Mouse (Mus musculus) embryo, embryonic 10.5 days (tissue): ENCODE measurements around the gene Col6a2.
A peak's percentile ranks its signal among the peaks of the same experiment; 100 is the strongest.

ENCODE experiments used
- DNase-seq: peaks from one replicate; pipeline ENCODE4 v3.0.0-alpha.2; 2015; ENCODE audit warnings: low spot score

Gene Col6a2

DNA sequence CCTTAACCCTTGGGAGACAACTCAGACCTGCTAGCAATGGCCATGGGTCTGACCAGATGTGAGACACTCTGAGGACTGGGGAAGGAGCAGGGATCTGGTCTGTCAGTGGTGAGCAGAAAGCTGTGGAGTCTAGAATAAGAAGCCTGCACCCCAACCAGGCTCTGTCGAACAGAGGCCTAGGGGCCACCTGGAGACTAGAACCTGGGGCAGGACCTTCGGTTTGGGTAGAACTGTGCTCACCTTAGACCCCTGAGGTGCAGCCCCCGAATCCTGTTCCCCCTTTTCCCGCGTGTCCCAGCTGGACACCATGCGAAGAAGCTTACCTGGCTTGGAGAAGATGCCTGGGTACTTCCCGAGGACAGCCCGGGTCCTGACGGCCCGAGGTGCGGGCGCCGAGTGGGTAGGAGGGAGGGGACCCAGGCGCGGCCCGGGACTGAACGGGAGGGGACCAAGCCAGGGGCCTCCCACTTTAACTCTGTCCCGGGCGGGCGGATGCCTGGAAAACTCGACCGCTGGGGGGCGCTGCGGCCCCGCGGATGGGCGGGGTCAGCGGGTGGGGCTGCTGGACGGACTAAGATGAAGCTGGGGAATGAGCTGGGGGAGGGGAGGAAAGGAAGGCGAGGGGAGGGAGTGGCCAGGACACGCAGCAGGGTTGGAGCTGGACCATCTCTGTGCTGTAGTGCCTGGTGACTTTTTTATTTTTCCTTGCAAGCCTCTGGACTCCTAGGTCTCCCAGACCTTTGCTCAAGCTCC is at the start of gene Col6a2:
TSS of gene Col6a2 (minus strand) at position 703 of the 753 bp plus-strand sequence.
- peak; percentile 94 for DNase-seq

DNA sequence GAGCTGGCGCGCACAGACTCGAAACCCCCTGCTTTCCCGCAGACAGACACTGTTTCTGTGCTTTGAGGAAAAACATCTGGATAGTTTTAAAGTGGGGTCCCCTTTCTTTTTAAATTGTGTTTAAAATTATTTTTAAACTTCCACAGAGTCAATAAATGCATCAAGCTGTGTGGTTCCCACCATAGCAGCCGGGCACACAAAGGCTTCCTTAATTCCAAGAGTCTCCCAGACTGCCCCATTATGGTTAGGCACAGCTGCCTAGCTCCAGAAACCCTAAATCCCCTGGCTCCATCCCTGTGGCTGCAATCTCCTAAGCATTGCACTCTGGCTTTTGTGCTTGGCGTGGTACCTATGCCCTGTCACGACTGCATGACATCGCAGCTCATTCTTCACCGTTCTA is 48.5 kb upstream of the Col6a2 start:
- DNase-seq = no peak

DNA sequence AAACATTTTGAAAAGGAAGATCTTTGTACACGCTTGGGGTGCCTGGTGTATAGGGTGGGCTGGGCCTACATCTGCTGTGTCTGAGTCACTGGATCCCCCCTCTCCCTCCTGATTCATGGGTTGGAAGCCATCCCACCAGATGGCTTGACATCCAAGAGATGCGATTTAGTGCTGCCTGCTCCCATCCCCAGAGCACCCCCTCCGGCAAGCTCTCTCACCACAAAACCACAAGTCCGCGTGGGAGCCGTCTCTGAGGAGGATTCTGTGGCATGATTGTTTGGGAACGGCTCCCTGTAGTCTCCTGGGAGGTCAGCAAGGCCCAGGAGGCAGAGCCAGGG is 45.5 kb upstream of the Col6a2 start:
- DNase-seq = no peak

DNA sequence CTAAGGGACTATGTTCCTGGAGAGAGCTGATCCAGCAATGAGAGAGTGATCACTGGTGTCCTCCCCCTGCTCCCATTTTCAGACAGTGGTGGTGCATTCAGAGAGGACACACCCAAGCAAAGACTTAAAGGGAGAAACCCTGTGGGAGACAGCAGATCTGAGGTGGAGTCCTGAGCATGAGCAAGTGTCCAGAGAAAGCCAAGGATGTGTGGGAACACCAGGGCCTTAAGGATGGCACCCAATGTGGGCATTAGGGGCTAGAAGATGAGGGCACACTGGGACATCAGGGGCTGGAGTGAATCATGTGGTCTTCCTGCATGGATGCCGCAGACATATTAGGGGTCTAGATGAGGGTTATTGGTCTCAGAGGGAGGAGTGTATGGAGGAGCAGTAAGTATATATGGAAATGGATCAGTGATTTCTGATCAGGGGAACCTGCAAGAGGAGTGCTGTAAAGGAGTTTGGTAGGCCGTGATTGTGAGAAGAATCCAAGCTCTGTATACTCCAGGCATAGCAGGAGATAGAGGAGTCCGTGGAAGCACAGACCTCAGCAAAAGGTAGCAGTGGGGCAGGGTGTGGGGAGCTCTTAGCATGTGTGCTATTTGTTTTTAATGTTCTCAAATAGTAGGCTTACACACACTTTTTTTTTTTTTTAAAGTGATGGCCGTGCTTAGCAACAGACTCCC is 45.0 kb upstream of the Col6a2 start:
- no peak for DNase-seq

DNA sequence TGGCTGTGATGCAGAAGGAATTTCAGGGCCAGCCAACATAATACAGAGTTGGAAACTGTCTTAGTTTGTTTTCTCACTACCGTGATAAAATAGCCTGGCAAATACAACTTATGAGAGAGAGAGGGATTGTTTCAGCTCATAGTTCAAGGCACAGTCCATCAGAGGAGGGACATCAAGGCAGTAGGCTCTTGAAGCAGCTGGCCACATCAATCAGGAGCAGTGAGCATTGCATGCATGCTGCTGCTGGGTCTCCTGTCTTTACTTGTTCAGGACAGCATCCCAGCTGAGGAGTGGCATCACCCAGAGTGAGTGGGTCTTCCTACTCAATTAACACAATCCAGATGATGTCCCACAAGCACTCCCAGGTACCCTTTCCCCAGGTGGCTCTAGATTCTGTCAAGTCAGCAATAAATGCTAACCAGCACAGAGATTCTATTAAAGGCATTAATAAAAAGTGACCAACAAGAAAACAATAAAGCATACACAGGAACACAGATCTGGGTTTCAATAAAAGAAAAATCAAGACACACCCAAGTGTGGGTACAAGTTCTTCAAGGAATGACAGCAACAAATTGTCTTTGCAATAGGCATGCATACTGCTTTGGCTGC is 43.9 kb upstream of the Col6a2 start:
- DNase-seq = no peak

- DNase-seq = no peak
Measured at GRCm38 (mm10) chr10:76665551-76665950, 42.1 kb upstream of the Col6a2 start.

DNA sequence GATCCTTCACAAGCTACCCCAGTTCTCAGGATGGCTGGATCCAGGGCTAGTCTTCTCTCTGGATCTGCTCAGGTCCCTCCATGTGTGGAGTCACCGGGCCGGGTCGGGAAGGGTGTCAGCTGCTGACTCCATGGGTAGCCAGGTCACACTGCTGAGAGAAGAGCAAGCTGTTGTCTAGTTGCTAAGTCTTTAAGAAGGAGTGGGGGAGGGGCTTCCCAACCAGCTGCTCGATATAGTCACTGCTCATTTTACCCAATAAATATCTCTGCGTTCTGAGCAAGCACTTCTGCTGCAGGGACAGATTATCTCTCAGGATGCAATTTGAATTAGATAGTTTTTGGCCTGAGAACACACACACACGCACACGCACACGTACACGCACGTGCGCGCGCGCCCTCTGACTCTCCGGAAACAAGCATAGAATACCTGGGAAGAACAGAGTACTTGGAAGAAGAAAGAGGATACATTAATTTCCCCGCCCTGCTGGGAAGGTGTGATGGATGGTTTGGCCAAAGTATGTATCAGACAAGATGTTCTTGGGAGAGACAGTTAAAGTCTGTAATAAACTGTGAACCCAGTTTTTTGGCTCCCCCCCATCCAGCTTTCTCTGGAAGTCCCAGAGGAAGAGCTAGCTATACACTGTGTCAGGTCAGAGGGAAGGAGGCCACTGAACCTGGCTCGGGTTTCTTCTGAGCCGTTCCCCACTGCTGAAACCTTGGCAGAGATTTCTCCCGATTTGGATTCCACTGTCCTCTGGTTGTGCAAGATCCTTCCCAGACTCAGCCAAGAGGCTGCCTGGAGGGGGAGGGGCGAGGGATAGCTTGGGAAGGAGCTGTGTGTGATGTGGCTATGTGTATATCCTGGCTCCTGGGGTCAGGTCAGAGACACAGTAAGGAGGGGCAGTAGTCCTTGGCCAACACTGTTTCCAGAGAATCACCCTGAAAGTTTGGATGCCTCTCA is 41.0 kb upstream of the Col6a2 start:
- DNase-seq = peak; percentile 13

- no peak for DNase-seq
Measured at GRCm38 (mm10) chr10:76653345-76654336, 30.2 kb upstream of the Col6a2 start.

GRCm38 (mm10) chr10:76650662-76651342 is 27.4 kb upstream of the Col6a2 start:
- peak; percentile 51 for DNase-seq

GRCm38 (mm10) chr10:76648738-76649137 is 25.3 kb upstream of the Col6a2 start:
- no peak for DNase-seq

- no peak for DNase-seq
Measured at GRCm38 (mm10) chr10:76647390-76647789, 24.0 kb upstream of the Col6a2 start.

GRCm38 (mm10) chr10:76645686-76646085 is 22.3 kb upstream of the Col6a2 start:
- no peak for DNase-seq

GRCm38 (mm10) chr10:76645066-76645465 is 21.6 kb upstream of the Col6a2 start:
- no peak for DNase-seq

DNA sequence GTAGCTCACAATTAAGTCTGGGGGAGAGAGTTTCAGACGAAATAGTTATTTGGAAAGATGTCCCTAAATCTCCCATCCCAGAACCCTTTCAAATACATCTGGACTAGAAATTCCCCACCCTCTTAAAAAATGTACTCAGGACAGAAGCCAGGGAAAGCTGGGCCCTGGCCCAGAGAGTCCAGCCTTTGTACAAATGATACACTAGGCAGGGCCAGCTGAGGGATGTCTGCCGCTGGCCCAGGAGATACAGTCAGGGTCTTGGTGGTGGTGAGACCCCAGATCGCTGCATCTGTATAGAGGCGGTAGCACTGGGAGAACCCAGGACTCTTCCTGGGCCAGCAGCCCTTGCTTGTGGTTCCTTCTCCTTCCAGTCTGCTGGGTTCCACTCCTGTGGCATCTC is 20.6 kb upstream of the Col6a2 start:
- DNase-seq = no peak

GRCm38 (mm10) chr10:76643446-76643845 is 20.0 kb upstream of the Col6a2 start:
- no peak for DNase-seq

DNA sequence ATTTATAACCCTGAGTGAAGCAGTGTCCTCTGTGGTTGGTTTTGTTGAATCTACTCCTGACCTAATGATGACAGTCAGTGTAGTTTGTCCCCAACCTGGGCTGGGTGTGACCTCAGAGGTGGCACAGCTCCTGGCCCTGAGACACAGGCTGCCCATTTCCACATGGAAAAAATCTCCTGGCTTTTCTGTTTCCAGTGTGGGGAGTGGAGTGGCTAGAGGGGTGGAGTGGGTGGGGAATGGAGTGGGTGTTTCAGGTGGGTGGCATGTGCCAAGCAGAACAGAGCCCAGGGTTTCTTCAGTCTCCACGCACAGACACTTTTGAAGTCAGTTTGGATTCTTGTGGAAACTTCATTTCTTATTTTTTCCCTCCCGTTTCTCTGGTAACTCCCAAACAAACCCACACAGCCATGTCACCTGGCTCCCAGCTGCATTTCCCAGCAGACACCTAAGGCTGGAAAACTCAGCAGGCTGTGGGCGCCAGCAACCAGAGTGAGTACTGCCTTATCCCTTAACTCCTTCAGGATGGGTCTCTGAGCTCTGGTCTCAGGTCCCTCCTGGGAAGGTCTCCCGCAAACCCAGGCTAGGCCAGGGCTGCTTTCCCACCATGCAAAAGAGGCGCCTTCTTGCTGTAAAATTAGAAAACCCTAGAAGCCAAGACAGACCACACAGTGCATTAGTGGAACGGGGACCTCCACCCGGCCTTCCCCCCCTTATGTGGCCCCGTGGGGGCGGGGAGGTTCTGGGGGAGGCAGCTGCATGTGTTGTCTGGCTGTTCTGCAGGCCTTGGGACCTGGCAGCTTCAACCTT is 19.4 kb upstream of the Col6a2 start:
- DNase-seq = no peak

DNA sequence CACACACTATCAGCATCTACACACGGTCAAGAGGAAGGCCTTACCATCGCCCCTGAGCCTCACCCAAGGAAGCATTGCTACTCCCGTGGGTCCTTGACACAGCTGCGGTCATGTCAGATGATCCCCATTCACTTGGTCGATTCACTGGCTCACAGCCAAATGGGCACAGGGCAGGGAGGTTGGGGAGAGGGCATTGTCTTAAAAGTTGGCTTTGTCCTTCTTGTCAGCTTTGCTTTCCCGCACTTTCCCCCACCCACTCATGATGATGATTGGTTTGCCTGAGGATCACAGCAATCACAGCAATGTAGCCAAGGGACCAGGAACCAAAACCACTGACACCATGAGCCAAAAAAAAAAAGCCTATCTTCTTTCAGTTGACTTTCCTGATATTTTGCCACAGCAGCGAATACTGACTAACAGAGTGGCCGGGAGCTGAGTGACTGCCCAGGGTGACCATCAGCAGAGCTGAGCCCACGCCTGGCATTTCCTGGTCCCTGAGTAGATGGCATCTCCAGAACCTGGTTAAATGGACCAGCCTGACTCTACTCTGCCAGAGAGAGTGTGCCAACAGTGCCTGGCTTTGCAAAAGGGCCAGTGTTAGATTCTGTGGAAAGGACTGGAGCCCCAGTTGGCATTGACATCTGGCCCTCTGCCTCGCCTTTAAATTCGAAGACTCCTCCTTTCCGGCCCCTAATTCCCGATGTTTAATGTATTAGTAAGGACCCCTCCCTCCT is 18.6 kb upstream of the Col6a2 start:
- DNase-seq = no peak

GRCm38 (mm10) chr10:76639952-76640351 is 16.5 kb upstream of the Col6a2 start:
- DNase-seq = no peak

GRCm38 (mm10) chr10:76636601-76637000 is 13.2 kb upstream of the Col6a2 start:
- DNase-seq = no peak
